Comparison of ENCODE assay signal across 8 mouse cellular contexts in genomic region chr16:37654831-37655455, GRCm38 (mm10). TPM values are rescaled to one million over a fixed set of nuclear protein-coding genes. Genes with fewer than 3 reads are reported as not detected.
DNase-seq lines count a peak whose midpoint lies in the region; ATAC-seq and TF ChIP-seq lines count a peak whose summit lies in the region.

No protein-coding gene starts in this region.

- TF ChIP-seq POLR2A in heart, adult 2 months (IDR thresholded peaks at IDR 0.05; ENCODE audit: insufficient read depth, low read depth, low read length) = no peak
- TF ChIP-seq POLR2A in CH12.LX (IDR thresholded peaks at IDR 0.05; ENCODE audit: low read depth, low read length) = no peak

- intact Hi-C loops in heart, adult 2 months (cut with DNase I) = loop anchor here (1.0 to 10.0 kb wide), 3 partner anchors 29 to 780 kb away; partner anchors contain the start of genes Eaf2, Golgb1, Gtf2e1 and Rabl3
- intact Hi-C loops in heart, postnatal 14 days (cut with DNase I) = loop anchor here (5.0 kb wide), 1 partner anchor 113 kb away; no protein-coding TSS in a partner anchor

- no peak for TF ChIP-seq RAD21 in CH12.LX (IDR thresholded peaks at IDR 0.05; ENCODE audit: low read depth, low read length)

- peak overlapping the region; percentile 85 for H3K27ac ChIP-seq in heart, adult 2 months
- no peak overlapping the region for H3K27ac ChIP-seq in CH12.LX (ENCODE audit: insufficient read depth, low read depth)
- no peak overlapping the region for H3K27ac ChIP-seq in forebrain, embryonic 16.5 days (ENCODE audit: low read length)
- peak overlapping the region; percentile 41; the same call in 1 of the 2 replicates for H3K27ac ChIP-seq in liver, embryonic 14.5 days

- H3K36me3 ChIP-seq in heart, adult 2 months (ENCODE audit: control insufficient read depth, insufficient read depth, low read length) = peaks cover 15% of the 10 kb centered on the region
- H3K36me3 ChIP-seq in CH12.LX (replicated peaks in 1 of 2; ENCODE audit: control insufficient read depth in 1 of 2, insufficient read depth in 1 of 2, low read length in 1 of 2) = peaks cover 0 to 17% of the 10 kb centered on the region in 2 experiments
- no peaks in the 10 kb centered on the region for H3K36me3 ChIP-seq in forebrain, embryonic 16.5 days (ENCODE audit: control insufficient read depth, insufficient read depth)
- H3K36me3 ChIP-seq in liver, embryonic 14.5 days (replicated peaks; ENCODE audit: control insufficient read depth, insufficient read depth, low read depth) = no peaks in the 10 kb centered on the region

- in situ Hi-C loops in CH12.LX (cut with MboI; ENCODE audit: low pct_ligation_motif_present, low pct_unique_long_range_greater_than_20kb, low sequenced_read_pairs) = no loop called here

- no peak overlapping the region for H3K9ac ChIP-seq in heart, adult 2 months (ENCODE audit: low read depth, low read length)
- H3K9ac ChIP-seq in CH12.LX (ENCODE audit: insufficient read depth, low read depth) = peak overlapping the region; percentile 77
- H3K9ac ChIP-seq in forebrain, embryonic 16.5 days (replicated peaks; ENCODE audit: low read depth, low read length) = no peak overlapping the region
- no peak overlapping the region; the same call in 1 of the 2 replicates for H3K9ac ChIP-seq in liver, embryonic 14.5 days (replicated peaks)

- no peak for TF ChIP-seq EP300 in heart, adult 2 months (IDR thresholded peaks at IDR 0.05; ENCODE audit: insufficient read depth, low read depth, low read length)
- no peak for TF ChIP-seq EP300 in CH12.LX (IDR thresholded peaks at IDR 0.05; ENCODE audit: low read length)
- no peak for TF ChIP-seq EP300 in liver, embryonic 14.5 days (IDR thresholded peaks at IDR 0.05; ENCODE audit: low read depth)

- H3K9me3 ChIP-seq in CH12.LX (replicated peaks; ENCODE audit: low read length) = no peaks in the 10 kb centered on the region
- no peaks in the 10 kb centered on the region for H3K9me3 ChIP-seq in forebrain, embryonic 16.5 days (ENCODE audit: control insufficient read depth, low read length)
- H3K9me3 ChIP-seq in liver, embryonic 14.5 days (ENCODE audit: control insufficient read depth, low read length) = no peaks in the 10 kb centered on the region

- no peaks in the 10 kb centered on the region; the same call in 1 of the 2 replicates for H3K79me2 ChIP-seq in heart, adult 2 months (replicated peaks; ENCODE audit: control insufficient read depth, insufficient read depth, low read length)
- H3K79me2 ChIP-seq in CH12.LX (replicated peaks; ENCODE audit: control insufficient read depth, extremely low read depth, insufficient read depth, poor library complexity, severe bottlenecking) = peaks cover 23% of the 10 kb centered on the region

- TF ChIP-seq CTCF in heart, adult 2 months (IDR thresholded peaks at IDR 0.05) = no peak
- no peak for TF ChIP-seq CTCF in CH12.LX (conservative IDR thresholded peaks at IDR 0.05 in 1 of 2, IDR thresholded peaks at IDR 0.05 in 1 of 2; ENCODE audit: low read depth in 2 of 2, low read length in 2 of 2)
- TF ChIP-seq CTCF in liver, embryonic 14.5 days (IDR thresholded peaks at IDR 0.05; ENCODE audit: low read depth) = no peak

- no peaks in the 10 kb centered on the region for H3K27me3 ChIP-seq in heart, adult 2 months (ENCODE audit: control insufficient read depth, insufficient read depth, low read length)
- no peaks in the 10 kb centered on the region for H3K27me3 ChIP-seq in CH12.LX (replicated peaks)
- no peaks in the 10 kb centered on the region for H3K27me3 ChIP-seq in forebrain, embryonic 16.5 days (replicated peaks; ENCODE audit: control insufficient read depth, insufficient read depth, low read length)
- no peaks in the 10 kb centered on the region for H3K27me3 ChIP-seq in liver, embryonic 14.5 days (ENCODE audit: control insufficient read depth, insufficient read depth, low read length)

- DNase-seq in heart, adult 2 months = no peak
- DNase-seq in heart, postnatal 14 days = no peak
- DNase-seq in CH12.LX (ENCODE audit: extremely low read depth) = no peak
- DNase-seq in liver, embryonic 14.5 days (ENCODE audit: low read depth in 3 of 3, low spot score in 3 of 3) = no peak
- no peak for DNase-seq in left cerebral cortex, adult 18-20 months (ENCODE audit: low spot score in 2 of 2)
- DNase-seq in gastrocnemius, postnatal 4 days (ENCODE audit: low spot score in 2 of 2) = no peak
- no peak for DNase-seq in right cerebral cortex, postnatal 14 days

- 63% methylated on average over 4 of the region's 4 CpGs for WGBS in heart, adult 2 months
- 60% methylated on average over 4 of the region's 4 CpGs for WGBS in forebrain, embryonic 16.5 days
- 53% methylated on average over 4 of the region's 4 CpGs for WGBS in liver, embryonic 14.5 days (ENCODE audit: insufficient replicate concordance)

- peaks cover 9% of the 10 kb centered on the region for H3K4me1 ChIP-seq in heart, adult 2 months (ENCODE audit: control insufficient read depth, insufficient read depth, low read length)
- H3K4me1 ChIP-seq in CH12.LX (ENCODE audit: control insufficient read depth in 1 of 2, insufficient read depth in 2 of 2) = peaks cover 14 to 47% of the 10 kb centered on the region in 2 experiments
- peaks cover 16% of the 10 kb centered on the region for H3K4me1 ChIP-seq in forebrain, embryonic 16.5 days (replicated peaks; ENCODE audit: control insufficient read depth, insufficient read depth, low read length)
- H3K4me1 ChIP-seq in liver, embryonic 14.5 days (replicated peaks; ENCODE audit: control insufficient read depth in 2 of 2, insufficient read depth in 2 of 2, low read length in 1 of 2) = peaks cover 16 to 28% of the 10 kb centered on the region in 2 experiments

- peak overlapping the region; percentile 32; the same call in 1 of the 2 replicates for H3K4me3 ChIP-seq in heart, adult 2 months
- peak overlapping the region in 2 of 3 experiments; percentile 39 to 85 for H3K4me3 ChIP-seq in CH12.LX (replicated peaks in 1 of 3; ENCODE audit: low read depth in 2 of 3, low read length in 2 of 3, poor library complexity in 1 of 3)
- no peak overlapping the region for H3K4me3 ChIP-seq in forebrain, embryonic 16.5 days (replicated peaks; ENCODE audit: low read length)
- peak overlapping the region in 1 of 2 experiments; percentile 95; a peak in 2 of 4 replicates for H3K4me3 ChIP-seq in liver, embryonic 14.5 days (ENCODE audit: insufficient read depth in 1 of 2, low read depth in 2 of 2, low read length in 2 of 2)

- peak overlapping the region; percentile 90 for H3K4me2 ChIP-seq in CH12.LX (ENCODE audit: insufficient read depth, low read depth, poor library complexity, severe bottlenecking)
- H3K4me2 ChIP-seq in forebrain, embryonic 16.5 days (ENCODE audit: low read length) = peak overlapping the region; percentile 56
- H3K4me2 ChIP-seq in liver, embryonic 14.5 days (ENCODE audit: low read depth) = peak overlapping the region; percentile 67

- ATAC-seq in forebrain, embryonic 16.5 days = peak; percentile 3; the same call in 1 of the 2 replicates
- ATAC-seq in liver, embryonic 14.5 days (ENCODE audit: insufficient read depth) = no peak

- dilution Hi-C loops in CH12.LX (cut with MboI; ENCODE audit: extremely low pct_ligation_motif_present, extremely low pct_unique_long_range_greater_than_20kb, low sequenced_read_pairs) = no loop called here

TF ChIP-seq in CH12.LX, 34 proteins besides CTCF, POLR2A, EP300 and RAD21:
- TF ChIP-seq BHLHE40 (IDR thresholded peaks at IDR 0.05; ENCODE audit: low read depth, low read length) = no peak
- TF ChIP-seq ELF1 (IDR thresholded peaks at IDR 0.05; ENCODE audit: low read depth, low read length) = no peak
- no peak for TF ChIP-seq PAX5 (IDR thresholded peaks at IDR 0.05; ENCODE audit: low read length)
- no peak for TF ChIP-seq JUND (conservative IDR thresholded peaks at IDR 0.05; ENCODE audit: low read depth, low read length)
- no peak for TF ChIP-seq UBTF (IDR thresholded peaks at IDR 0.05; ENCODE audit: low read depth, low read length)
- no peak for TF ChIP-seq KAT2A (IDR thresholded peaks at IDR 0.05; ENCODE audit: insufficient replicate concordance, low read length)
- no peak for TF ChIP-seq MXI1 (IDR thresholded peaks at IDR 0.05; ENCODE audit: low read depth, low read length)
- TF ChIP-seq USF1 (IDR thresholded peaks at IDR 0.05; ENCODE audit: low read depth, low read length) = no peak
- no peak for TF ChIP-seq NELFE (IDR thresholded peaks at IDR 0.05; ENCODE audit: low read depth, low read length)
- no peak for TF ChIP-seq IRF4 (IDR thresholded peaks at IDR 0.05; ENCODE audit: low read depth, low read length)
- TF ChIP-seq MAX (IDR thresholded peaks at IDR 0.05; ENCODE audit: low read length) = no peak
- no peak for TF ChIP-seq JUN (IDR thresholded peaks at IDR 0.05; ENCODE audit: insufficient read depth, low read depth, low read length)
- TF ChIP-seq HCFC1 (IDR thresholded peaks at IDR 0.05; ENCODE audit: low read depth, low read length) = no peak
- TF ChIP-seq SIN3A (IDR thresholded peaks at IDR 0.05; ENCODE audit: low read length) = no peak
- no peak for TF ChIP-seq ZNF384 (IDR thresholded peaks at IDR 0.05; ENCODE audit: low read depth, low read length)
- TF ChIP-seq MYC (IDR thresholded peaks at IDR 0.05; ENCODE audit: low read depth, low read length) = no peak
- TF ChIP-seq SMC3 (IDR thresholded peaks at IDR 0.05; ENCODE audit: low read depth, low read length) = no peak
- TF ChIP-seq ZMIZ1 (IDR thresholded peaks at IDR 0.05; ENCODE audit: low read depth, low read length) = no peak

RNA-seq across cellular contexts. Expression of gene Ndufb4, which starts 0.7 kb away (rescaled TPM):
- 100 to 1,000 TPM; 188 to 216 TPM for total RNA-seq in heart, adult 2 months (2021)
- 162 and 185 TPM in 2 replicates for polyA plus RNA-seq in heart, adult 2 months (2012; rRNA removed)
- total RNA-seq in heart, postnatal 14 days (2021) = 100 to 1,000 TPM; 124 to 140 TPM
- total RNA-seq in CH12.LX (2012; rRNA removed) = 70.7 and 72.3 TPM in 2 replicates
- 97.4 and 102 TPM in 2 replicates for total RNA-seq in CH12.LX (2014; rRNA removed)
- 51.8 and 54.2 TPM in 2 replicates for polyA plus RNA-seq in CH12.LX (2012; ENCODE audit: insufficient read length, low read depth)
- polyA plus RNA-seq in forebrain, embryonic 16.5 days (2015; fragmentation: Nextera tagmentation; extraction: Ambion mirVana) = 49.6 and 68.2 TPM in 2 replicates
- polyA plus RNA-seq in liver, embryonic 14.5 days (2012; rRNA removed) = 23.9 and 34.3 TPM in 2 replicates
- polyA plus RNA-seq in liver, embryonic 14.5 days (2014; fragmentation: Nextera tagmentation; extraction: Ambion mirVana) = 47.2 and 52.9 TPM in 2 replicates
- total RNA-seq in left cerebral cortex, adult 18-20 months (2021) = 10 to 100 TPM; 76.5 to 80.3 TPM
- total RNA-seq in gastrocnemius, postnatal 4 days (2021) = 100 to 1,000 TPM; 107 to 122 TPM

Comparison
In these comparisons a context has a peak if more than half of its experiments do, and no peak if none do; other contexts are left out.
1. H3K27ac ChIP-seq: peak in heart, adult 2 months (single experiment) and liver, embryonic 14.5 days (single experiment); none in CH12.LX (single experiment) and forebrain, embryonic 16.5 days (single experiment).
2. Peak in every context shown above with its lines, with median percentiles within 50 percentile points of each other: H3K4me2 ChIP-seq.